Mouse (Mus musculus): ENCODE data around the gene Cul3. TPM values are rescaled to one million over a fixed set of nuclear protein-coding genes. Genes with fewer than 3 reads are reported as not detected.

Gene Cul3
- polyA plus RNA-seq (2014; fragmentation: Nextera tagmentation; extraction: Ambion mirVana), result 48.9 and 63.1 TPM in 2 replicates

- 1% methylated on average over 52 of the region's 85 CpGs for WGBS
- H3K27me3 ChIP-seq (replicated peaks; ENCODE audit: control insufficient read depth, insufficient read depth, low read length), result no peaks in the 10 kb centered on the region
- peak within 1 kb of the TSS; percentile 95 for H3K9ac ChIP-seq (ENCODE audit: low read length)
- H3K4me2 ChIP-seq (ENCODE audit: low read length), result peak within 1 kb of the TSS; percentile 88
- DNase-seq (ENCODE audit: low spot score), result peak; percentile 99
- peak within 1 kb of the TSS; percentile 99 for H3K27ac ChIP-seq (ENCODE audit: low read depth, low read length)
- H3K9me3 ChIP-seq (replicated peaks; ENCODE audit: control insufficient read depth, low read length), result no peaks in the 10 kb centered on the region
- no peaks in the 10 kb centered on the region for H3K36me3 ChIP-seq (ENCODE audit: control insufficient read depth, insufficient read depth, low read length)
- peak within 1 kb of the TSS; percentile 97 for H3K4me3 ChIP-seq (ENCODE audit: low read depth, low read length)
- peak; percentile 98 for ATAC-seq
- peaks cover 17% of the 10 kb centered on the region for H3K4me1 ChIP-seq (ENCODE audit: control insufficient read depth, insufficient read depth, low read length)
These were observed at the start of gene Cul3 for GRCm38 (mm10) chr1:80340436-80341376. Cul3 (minus strand) TSS chr1:80340480.

- no peak overlapping the region for H3K27ac ChIP-seq (ENCODE audit: low read depth, low read length)
- DNase-seq (ENCODE audit: low spot score), result no peak
- H3K4me2 ChIP-seq (ENCODE audit: low read length), result no peak overlapping the region
- no peaks in the 10 kb centered on the region for H3K4me1 ChIP-seq (ENCODE audit: control insufficient read depth, insufficient read depth, low read length)
- 91% methylated on average over 7 of the region's 7 CpGs for WGBS
- H3K4me3 ChIP-seq (ENCODE audit: low read depth, low read length), result no peak overlapping the region
- no peak for ATAC-seq
- no peaks in the 10 kb centered on the region for H3K36me3 ChIP-seq (ENCODE audit: control insufficient read depth, insufficient read depth, low read length)
- H3K9ac ChIP-seq (ENCODE audit: low read length), result no peak overlapping the region
- H3K27me3 ChIP-seq (replicated peaks; ENCODE audit: control insufficient read depth, insufficient read depth, low read length), result no peaks in the 10 kb centered on the region
- H3K9me3 ChIP-seq (replicated peaks; ENCODE audit: control insufficient read depth, low read length), result no peaks in the 10 kb centered on the region
These were observed 49.2 kb upstream of the Cul3 start for GRCm38 (mm10) chr1:80389518-80389917.

GRCm38 (mm10) chr1:80383613-80384589 lies 43.6 kb upstream of the Cul3 start:
- WGBS, result 88% methylated on average over 25 of the region's 25 CpGs
- H3K4me3 ChIP-seq (ENCODE audit: low read depth, low read length), result no peak overlapping the region
- ATAC-seq (no peak), DNase-seq (ENCODE audit: low spot score) (no peak)
- no peaks in the 10 kb centered on the region for H3K9me3 ChIP-seq (replicated peaks; ENCODE audit: control insufficient read depth, low read length)
- H3K4me2 ChIP-seq (ENCODE audit: low read length), result no peak overlapping the region
- no peak overlapping the region for H3K27ac ChIP-seq (ENCODE audit: low read depth, low read length)
- H3K4me1 ChIP-seq (ENCODE audit: control insufficient read depth, insufficient read depth, low read length), result no peaks in the 10 kb centered on the region
- no peak overlapping the region for H3K9ac ChIP-seq (ENCODE audit: low read length)
- no peaks in the 10 kb centered on the region for H3K36me3 ChIP-seq (ENCODE audit: control insufficient read depth, insufficient read depth, low read length)
- H3K27me3 ChIP-seq (replicated peaks; ENCODE audit: control insufficient read depth, insufficient read depth, low read length), result no peaks in the 10 kb centered on the region

- no peak for ATAC-seq
- 83% methylated on average over 7 of the region's 7 CpGs for WGBS
- Histone ChIP-seq H3K4me1 (ENCODE audit: control insufficient read depth, insufficient read depth, low read length) (no peaks in the 10 kb centered on the region), H3K4me3 (ENCODE audit: low read depth, low read length) (no peak overlapping the region), H3K4me2 (ENCODE audit: low read length) (no peak overlapping the region), H3K27me3 (replicated peaks; ENCODE audit: control insufficient read depth, insufficient read depth, low read length) (no peaks in the 10 kb centered on the region), H3K9me3 (replicated peaks; ENCODE audit: control insufficient read depth, low read length) (no peaks in the 10 kb centered on the region), H3K27ac (ENCODE audit: low read depth, low read length) (no peak overlapping the region), H3K9ac (ENCODE audit: low read length) (no peak overlapping the region), H3K36me3 (ENCODE audit: control insufficient read depth, insufficient read depth, low read length) (no peaks in the 10 kb centered on the region)
- no peak for DNase-seq (ENCODE audit: low spot score)
These were observed 42.6 kb upstream of the Cul3 start for GRCm38 (mm10) chr1:80382928-80383327.

- Histone ChIP-seq H3K9me3 (replicated peaks; ENCODE audit: control insufficient read depth, low read length) (no peaks in the 10 kb centered on the region), H3K27me3 (replicated peaks; ENCODE audit: control insufficient read depth, insufficient read depth, low read length) (no peaks in the 10 kb centered on the region), H3K4me2 (ENCODE audit: low read length) (no peak overlapping the region), H3K36me3 (ENCODE audit: control insufficient read depth, insufficient read depth, low read length) (no peaks in the 10 kb centered on the region), H3K9ac (ENCODE audit: low read length) (no peak overlapping the region), H3K27ac (ENCODE audit: low read depth, low read length) (no peak overlapping the region), H3K4me3 (ENCODE audit: low read depth, low read length) (no peak overlapping the region), H3K4me1 (ENCODE audit: control insufficient read depth, insufficient read depth, low read length) (no peaks in the 10 kb centered on the region)
- ATAC-seq (no peak), DNase-seq (ENCODE audit: low spot score) (peak; percentile 16)
- 15% methylated on average over 4 of the region's 4 CpGs for WGBS
These were observed 41.0 kb upstream of the Cul3 start for GRCm38 (mm10) chr1:80381302-80381701.

GRCm38 (mm10) chr1:80372010-80372409 lies 31.7 kb upstream of the Cul3 start:
- ATAC-seq (no peak), DNase-seq (ENCODE audit: low spot score) (no peak)
- H3K36me3 ChIP-seq (ENCODE audit: control insufficient read depth, insufficient read depth, low read length), result no peaks in the 10 kb centered on the region
- H3K4me2 ChIP-seq (ENCODE audit: low read length), result no peak overlapping the region
- no peak overlapping the region for H3K9ac ChIP-seq (ENCODE audit: low read length)
- no peak overlapping the region for H3K27ac ChIP-seq (ENCODE audit: low read depth, low read length)
- no peaks in the 10 kb centered on the region for H3K27me3 ChIP-seq (replicated peaks; ENCODE audit: control insufficient read depth, insufficient read depth, low read length)
- whole genome bisulfite sequencing, result 88% methylated on average over 3 of the region's 3 CpGs
- no peak overlapping the region for H3K4me3 ChIP-seq (ENCODE audit: low read depth, low read length)
- no peaks in the 10 kb centered on the region for H3K9me3 ChIP-seq (replicated peaks; ENCODE audit: control insufficient read depth, low read length)
- H3K4me1 ChIP-seq (ENCODE audit: control insufficient read depth, insufficient read depth, low read length), result no peaks in the 10 kb centered on the region

- no peaks in the 10 kb centered on the region for H3K4me1 ChIP-seq (ENCODE audit: control insufficient read depth, insufficient read depth, low read length)
- no peak overlapping the region for H3K4me3 ChIP-seq (ENCODE audit: low read depth, low read length)
- no peak for ATAC-seq
- H3K36me3 ChIP-seq (ENCODE audit: control insufficient read depth, insufficient read depth, low read length), result no peaks in the 10 kb centered on the region
- no peak overlapping the region for H3K27ac ChIP-seq (ENCODE audit: low read depth, low read length)
- no peak for DNase-seq (ENCODE audit: low spot score)
- H3K9me3 ChIP-seq (replicated peaks; ENCODE audit: control insufficient read depth, low read length), result no peaks in the 10 kb centered on the region
- H3K27me3 ChIP-seq (replicated peaks; ENCODE audit: control insufficient read depth, insufficient read depth, low read length), result no peaks in the 10 kb centered on the region
- whole genome bisulfite sequencing, result 95% methylated on average over 3 of the region's 3 CpGs
- H3K4me2 ChIP-seq (ENCODE audit: low read length), result no peak overlapping the region
- H3K9ac ChIP-seq (ENCODE audit: low read length), result no peak overlapping the region
These were observed 31.1 kb upstream of the Cul3 start for GRCm38 (mm10) chr1:80371189-80371889.

GRCm38 (mm10) chr1:80363486-80363885 lies 23.2 kb upstream of the Cul3 start:
- Histone ChIP-seq H3K36me3 (ENCODE audit: control insufficient read depth, insufficient read depth, low read length) (no peaks in the 10 kb centered on the region), H3K4me2 (ENCODE audit: low read length) (no peak overlapping the region), H3K27ac (ENCODE audit: low read depth, low read length) (no peak overlapping the region), H3K27me3 (replicated peaks; ENCODE audit: control insufficient read depth, insufficient read depth, low read length) (no peaks in the 10 kb centered on the region), H3K4me1 (ENCODE audit: control insufficient read depth, insufficient read depth, low read length) (peaks cover 6% of the 10 kb centered on the region), H3K9me3 (replicated peaks; ENCODE audit: control insufficient read depth, low read length) (no peaks in the 10 kb centered on the region), H3K9ac (ENCODE audit: low read length) (no peak overlapping the region), H3K4me3 (ENCODE audit: low read depth, low read length) (no peak overlapping the region)
- ATAC-seq (no peak), DNase-seq (ENCODE audit: low spot score) (no peak)
- 97% methylated on average over 8 of the region's 8 CpGs for WGBS
